Mouse (Mus musculus) forebrain, embryonic 15.5 days (tissue): ENCODE data around the gene Zpld1. TPM values are rescaled to one million over a fixed set of nuclear protein-coding genes. Genes with fewer than 3 reads are reported as not detected.

ENCODE experiments used
- ATAC-seq: fragments of 200-750 bp; cut with Nextera tagmentation; replicated peaks from 2 replicates; pipeline ENCODE4 v1.8.0; 2017; ENCODE audit warnings: mild to moderate bottlenecking, moderate TSS enrichment, moderate library complexity
- H3K27ac ChIP-seq: fragments of 300-500 bp; sonication (generic); replicated peaks from 2 replicates; pipeline ENCODE4 v1.5.1; 2015; ENCODE audit warnings: mild to moderate bottlenecking, inconsistent platforms
- H3K27me3 ChIP-seq: fragments of 300-500 bp; sonication (generic); 2 replicates; pipeline ENCODE4 v1.6.1; 2015; ENCODE audit warnings: inconsistent platforms
- H3K36me3 ChIP-seq: fragments of 300-500 bp; sonication (generic); 2 replicates; pipeline ENCODE4 v1.6.1; 2015; ENCODE audit warnings: mild to moderate bottlenecking, inconsistent platforms
- H3K4me1 ChIP-seq: fragments of 300-500 bp; sonication (generic); 2 replicates; pipeline ENCODE4 v1.6.1; 2015; ENCODE audit warnings: inconsistent platforms
- H3K4me2 ChIP-seq: fragments of 300-500 bp; sonication (generic); replicated peaks from 2 replicates; pipeline ENCODE4 v1.6.1; 2015; ENCODE audit warnings: mild to moderate bottlenecking, inconsistent platforms
- H3K4me3 ChIP-seq: fragments of 300-500 bp; sonication (generic); 2 replicates; pipeline ENCODE4 v1.5.1; 2015; ENCODE audit warnings: mild to moderate bottlenecking, inconsistent platforms
- H3K9ac ChIP-seq: fragments of 300-500 bp; sonication (generic); replicated peaks from 2 replicates; pipeline ENCODE4 v1.6.1; 2015; ENCODE audit warnings: mild to moderate bottlenecking, inconsistent platforms
- H3K9me3 ChIP-seq: fragments of 300-500 bp; sonication (generic); 2 replicates; pipeline ENCODE4 v1.6.1; 2016; ENCODE audit warnings: inconsistent platforms
- WGBS: fragments of 180-500 bp; shearing (Covaris S2); methylation state at CpG from one replicate; pipeline ENCODE4 v1.1.7; 2015; ENCODE audit warnings: mixed read lengths; 5-methylcytosine and 5-hydroxymethylcytosine counted together
- polyA plus RNA-seq: library from polyadenylated mRNA; unstranded; fragments of >200 nt; fragmentation: Nextera tagmentation; extraction: Ambion mirVana; gene quantifications from 2 replicates; pipeline ENCODE4 v1.2.1, GENCODE M21; 2015

Zpld1 gene
- polyA plus RNA-seq, result 0.65 and 0.93 TPM in 2 replicates

- Histone ChIP-seq H3K4me1 (no peaks in the 10 kb centered on the region), H3K36me3 (no peaks in the 10 kb centered on the region), H3K4me2 (no peak within 1 kb of the TSS), H3K9me3 (no peaks in the 10 kb centered on the region), H3K27ac (no peak within 1 kb of the TSS), H3K4me3 (no peak within 1 kb of the TSS), H3K9ac (no peak within 1 kb of the TSS), H3K27me3 (no peaks in the 10 kb centered on the region)
- 96% methylated on average over 2 of the region's 2 CpGs for WGBS
- ATAC-seq, result no peak
These were observed at the start of gene Zpld1 for GRCm38 (mm10) chr16:55297886-55298285. Gene Zpld1, minus strand, starts transcription at chr16:55297986.

GRCm38 (mm10) chr16:55345644-55346043 is 47.9 kb upstream of the Zpld1 start:
- Histone ChIP-seq H3K4me3 (no peak overlapping the region), H3K4me2 (no peak overlapping the region), H3K9ac (no peak overlapping the region), H3K9me3 (no peaks in the 10 kb centered on the region), H3K27ac (no peak overlapping the region), H3K36me3 (no peaks in the 10 kb centered on the region), H3K27me3 (no peaks in the 10 kb centered on the region), H3K4me1 (no peaks in the 10 kb centered on the region)
- no peak for ATAC-seq
- WGBS, result 87% methylated on average over 3 of the region's 3 CpGs

GRCm38 (mm10) chr16:55321542-55322514 is 24.0 kb upstream of the Zpld1 start:
- Histone ChIP-seq H3K9me3 (no peaks in the 10 kb centered on the region), H3K4me1 (peaks cover 8% of the 10 kb centered on the region), H3K27me3 (no peaks in the 10 kb centered on the region), H3K4me2 (no peak overlapping the region), H3K9ac (no peak overlapping the region), H3K36me3 (no peaks in the 10 kb centered on the region), H3K27ac (peak overlapping the region; percentile 73), H3K4me3 (no peak overlapping the region)
- WGBS, result 43% methylated on average over 8 of the region's 8 CpGs
- peak; percentile 99 for ATAC-seq

- H3K9ac ChIP-seq, result no peak overlapping the region
- no peak for ATAC-seq
- no peaks in the 10 kb centered on the region for H3K27me3 ChIP-seq
- no peak overlapping the region for H3K4me3 ChIP-seq
- peaks cover 7% of the 10 kb centered on the region for H3K4me1 ChIP-seq
- H3K27ac ChIP-seq, result no peak overlapping the region
- H3K36me3 ChIP-seq, result no peaks in the 10 kb centered on the region
- H3K4me2 ChIP-seq, result no peak overlapping the region
- H3K9me3 ChIP-seq, result no peaks in the 10 kb centered on the region
These were observed 19.2 kb upstream of the Zpld1 start for GRCm38 (mm10) chr16:55316996-55317395.

GRCm38 (mm10) chr16:55312106-55312505 is 14.3 kb upstream of the Zpld1 start:
- H3K4me2 ChIP-seq, result no peak overlapping the region
- H3K9ac ChIP-seq, result no peak overlapping the region
- H3K9me3 ChIP-seq, result no peaks in the 10 kb centered on the region
- H3K27me3 ChIP-seq, result no peaks in the 10 kb centered on the region
- H3K4me1 ChIP-seq, result no peaks in the 10 kb centered on the region
- 85% methylated on average over 3 of the region's 3 CpGs for WGBS
- no peak for ATAC-seq
- no peaks in the 10 kb centered on the region for H3K36me3 ChIP-seq
- H3K27ac ChIP-seq, result no peak overlapping the region
- no peak overlapping the region for H3K4me3 ChIP-seq

- no peaks in the 10 kb centered on the region for H3K36me3 ChIP-seq
- no peaks in the 10 kb centered on the region for H3K27me3 ChIP-seq
- 86% methylated on average over 2 of the region's 2 CpGs for WGBS
- H3K4me3 ChIP-seq, result no peak overlapping the region
- H3K9me3 ChIP-seq, result no peaks in the 10 kb centered on the region
- no peaks in the 10 kb centered on the region for H3K4me1 ChIP-seq
- H3K9ac ChIP-seq, result no peak overlapping the region
- ATAC-seq, result no peak
- H3K27ac ChIP-seq, result no peak overlapping the region
- no peak overlapping the region for H3K4me2 ChIP-seq
These were observed 15.1 kb downstream of the Zpld1 start for GRCm38 (mm10) chr16:55282696-55283095.

GRCm38 (mm10) chr16:55277447-55277846 is 20.3 kb downstream of the Zpld1 start:
- no peak overlapping the region for H3K9ac ChIP-seq
- H3K4me1 ChIP-seq, result no peaks in the 10 kb centered on the region
- no peak for ATAC-seq
- no peaks in the 10 kb centered on the region for H3K27me3 ChIP-seq
- no peak overlapping the region for H3K4me3 ChIP-seq
- no peaks in the 10 kb centered on the region for H3K9me3 ChIP-seq
- no peak overlapping the region for H3K27ac ChIP-seq
- 81% methylated on average over 3 of the region's 3 CpGs for WGBS
- no peak overlapping the region for H3K4me2 ChIP-seq
- no peaks in the 10 kb centered on the region for H3K36me3 ChIP-seq

- ATAC-seq, result no peak
- Histone ChIP-seq H3K27ac (no peak overlapping the region), H3K4me3 (no peak overlapping the region), H3K27me3 (no peaks in the 10 kb centered on the region), H3K36me3 (no peaks in the 10 kb centered on the region), H3K4me1 (no peaks in the 10 kb centered on the region), H3K4me2 (no peak overlapping the region), H3K9me3 (no peaks in the 10 kb centered on the region), H3K9ac (no peak overlapping the region)
- WGBS, result 4% methylated on average over 4 of the region's 4 CpGs
These were observed 32.5 kb downstream of the Zpld1 start for GRCm38 (mm10) chr16:55265281-55265680.

GRCm38 (mm10) chr16:55260862-55261574 is 36.8 kb downstream of the Zpld1 start:
- H3K9me3 ChIP-seq, result no peaks in the 10 kb centered on the region
- no peaks in the 10 kb centered on the region for H3K36me3 ChIP-seq
- H3K9ac ChIP-seq, result no peak overlapping the region
- no peak overlapping the region for H3K27ac ChIP-seq
- no peaks in the 10 kb centered on the region for H3K27me3 ChIP-seq
- H3K4me1 ChIP-seq, result no peaks in the 10 kb centered on the region
- ATAC-seq, result no peak
- H3K4me3 ChIP-seq, result no peak overlapping the region
- no peak overlapping the region for H3K4me2 ChIP-seq
- 32% methylated on average over 7 of the region's 7 CpGs for WGBS

GRCm38 (mm10) chr16:55259719-55260118 is 38.1 kb downstream of the Zpld1 start:
- Histone ChIP-seq H3K27me3 (no peaks in the 10 kb centered on the region), H3K9ac (no peak overlapping the region), H3K9me3 (no peaks in the 10 kb centered on the region), H3K4me1 (no peaks in the 10 kb centered on the region), H3K27ac (no peak overlapping the region), H3K4me2 (no peak overlapping the region), H3K4me3 (no peak overlapping the region), H3K36me3 (no peaks in the 10 kb centered on the region)
- 64% methylated on average over 6 of the region's 6 CpGs for WGBS
- no peak; the same call in 1 of the 2 replicates for ATAC-seq

- Histone ChIP-seq H3K9me3 (no peaks in the 10 kb centered on the region), H3K27me3 (no peaks in the 10 kb centered on the region), H3K4me1 (no peaks in the 10 kb centered on the region), H3K27ac (no peak overlapping the region), H3K4me3 (no peak overlapping the region), H3K9ac (no peak overlapping the region), H3K36me3 (no peaks in the 10 kb centered on the region), H3K4me2 (no peak overlapping the region)
- ATAC-seq, result no peak
- 74% methylated on average over 2 of the region's 2 CpGs for WGBS
These were observed 56.8 kb downstream of the Zpld1 start for GRCm38 (mm10) chr16:55240996-55241395.

- ATAC-seq, result no peak
- no peak overlapping the region for H3K27ac ChIP-seq
- H3K9ac ChIP-seq, result no peak overlapping the region
- WGBS, result 93% methylated on average over 1 of the region's 1 CpGs
- no peaks in the 10 kb centered on the region for H3K36me3 ChIP-seq
- H3K9me3 ChIP-seq, result no peaks in the 10 kb centered on the region
- H3K4me1 ChIP-seq, result no peaks in the 10 kb centered on the region
- no peaks in the 10 kb centered on the region for H3K27me3 ChIP-seq
- H3K4me3 ChIP-seq, result no peak overlapping the region
- no peak overlapping the region for H3K4me2 ChIP-seq
These were observed 68.7 kb downstream of the Zpld1 start for GRCm38 (mm10) chr16:55228995-55229622.
